Mouse (Mus musculus): ENCODE measurements around the gene Slamf8. TPM values are rescaled to one million over a fixed set of nuclear protein-coding genes. Genes with fewer than 3 reads are reported as not detected.

Slamf8 gene
- polyA plus RNA-seq, 1 experiment from 2014 or later, result not detected

GRCm38 (mm10) chr1:172535116-172535515 is 55.3 kb downstream of the Slamf8 start:
- Histone ChIP-seq H3K4me3 (ENCODE audit: low read depth, low read length) (no peak overlapping the region), H3K4me2 (ENCODE audit: low read depth, low read length, severe bottlenecking) (no peak overlapping the region), H3K27me3 (ENCODE audit: control insufficient read depth, insufficient read depth, low read length) (no peaks in the 10 kb centered on the region), H3K9ac (ENCODE audit: low read length) (no peak overlapping the region), H3K36me3 (ENCODE audit: control insufficient read depth, insufficient read depth, low read length) (no peaks in the 10 kb centered on the region), H3K27ac (ENCODE audit: low read depth, low read length) (no peak overlapping the region), H3K4me1 (replicated peaks; ENCODE audit: control insufficient read depth, insufficient read depth, low read length) (peaks cover 3% of the 10 kb centered on the region; the same call in 1 of the 2 replicates), H3K9me3 (ENCODE audit: control insufficient read depth, low read length) (no peaks in the 10 kb centered on the region)
- DNase-seq (ENCODE audit: low spot score) (no peak), ATAC-seq (replicated peaks; ENCODE audit: low FRiP score) (no peak)
- 85% methylated on average over 16 of the region's 16 CpGs for WGBS

- Histone ChIP-seq H3K9ac (ENCODE audit: low read length) (0 out of 2 replicates have a peak overlapping the region, but pooled peaks have one; percentile 21), H3K36me3 (ENCODE audit: control insufficient read depth, insufficient read depth, low read length) (no peaks in the 10 kb centered on the region), H3K4me3 (ENCODE audit: low read depth, low read length) (peak overlapping the region; percentile 16), H3K4me2 (ENCODE audit: low read depth, low read length, severe bottlenecking) (peak overlapping the region; percentile 51), H3K9me3 (ENCODE audit: control insufficient read depth, low read length) (no peaks in the 10 kb centered on the region), H3K4me1 (replicated peaks; ENCODE audit: control insufficient read depth, insufficient read depth, low read length) (peaks cover 3% of the 10 kb centered on the region; the same call in 1 of the 2 replicates), H3K27me3 (ENCODE audit: control insufficient read depth, insufficient read depth, low read length) (no peaks in the 10 kb centered on the region), H3K27ac (ENCODE audit: low read depth, low read length) (no peak overlapping the region)
- 2% methylated on average over 13 of the region's 13 CpGs for WGBS
- ATAC-seq (replicated peaks; ENCODE audit: low FRiP score) (peak; percentile 62), DNase-seq (ENCODE audit: low spot score) (peak; percentile 73)
Observed at GRCm38 (mm10) chr1:172532551-172532950, 57.8 kb downstream of the Slamf8 start.

Other genes with a start within 250 kb of the Slamf8 start
- 0.69 and 0.73 TPM in 2 replicates for gene Kcnj10, start 249.4 kb downstream of the Slamf8 start, polyA plus RNA-seq (2014; fragmentation: Nextera tagmentation; extraction: Ambion mirVana)
- gene Pigm, start 214.0 kb downstream of the Slamf8 start, polyA plus RNA-seq (2014; fragmentation: Nextera tagmentation; extraction: Ambion mirVana), result 13.7 and 14.8 TPM in 2 replicates
- 0.27 and 0.28 TPM in 2 replicates for gene Slamf9, start 115.2 kb downstream of the Slamf8 start, polyA plus RNA-seq (2014; fragmentation: Nextera tagmentation; extraction: Ambion mirVana)
- 83.2 and 94.4 TPM in 2 replicates for gene Igsf9, start 108.8 kb downstream of the Slamf8 start, polyA plus RNA-seq (2014; fragmentation: Nextera tagmentation; extraction: Ambion mirVana)
- gene Tagln2, start 90.5 kb downstream of the Slamf8 start, polyA plus RNA-seq (2014; fragmentation: Nextera tagmentation; extraction: Ambion mirVana), result 38.5 and 38.6 TPM in 2 replicates
- 1.2 and 1.3 TPM in 2 replicates for gene Cfap45, start 69.8 kb downstream of the Slamf8 start, polyA plus RNA-seq (2014; fragmentation: Nextera tagmentation; extraction: Ambion mirVana)
- 0.17 TPM in 1 of 2 replicates, not detected in the other for gene Vsig8, start 34.6 kb downstream of the Slamf8 start, polyA plus RNA-seq (2014; fragmentation: Nextera tagmentation; extraction: Ambion mirVana)
- gene Fcrl6, start 12.0 kb upstream of the Slamf8 start, polyA plus RNA-seq (2014; fragmentation: Nextera tagmentation; extraction: Ambion mirVana), result 0.19 TPM in 1 of 2 replicates, not detected in the other
- gene Dusp23, start 42.4 kb upstream of the Slamf8 start, polyA plus RNA-seq (2014; fragmentation: Nextera tagmentation; extraction: Ambion mirVana), result 7.7 and 8.4 TPM in 2 replicates
- not detected in 2 replicates for gene Crp, start 107.5 kb upstream of the Slamf8 start, polyA plus RNA-seq (2014; fragmentation: Nextera tagmentation; extraction: Ambion mirVana)